Mouse (Mus musculus) stomach, embryonic 14.5 days (tissue): ENCODE results near the gene Mrpl17. TPM values are rescaled to one million over a fixed set of nuclear protein-coding genes. Genes with fewer than 3 reads are reported as not detected.

Experiments
- ATAC-seq: fragments of 200-750 bp; cut with Nextera tagmentation; 2 replicates; pipeline ENCODE4 v1.8.0; 2017; ENCODE audit warnings: low read depth, moderate TSS enrichment; ENCODE audit not compliant: insufficient number of reproducible peaks, insufficient read depth, low FRiP score
- H3K27ac ChIP-seq: fragments of 300-500 bp; sonication (generic); 2 replicates; pipeline ENCODE4 v1.5.1; 2014; ENCODE audit warnings: mild to moderate bottlenecking, low read length, moderate library complexity, mixed read lengths
- H3K27me3 ChIP-seq: fragments of 300-500 bp; sonication (generic); 2 replicates; pipeline ENCODE4 v1.6.1; 2014; ENCODE audit warnings: low read length, control low read depth, mixed read lengths; ENCODE audit not compliant: control insufficient read depth, insufficient read depth
- H3K36me3 ChIP-seq: fragments of 300-500 bp; sonication (generic); 2 replicates; pipeline ENCODE4 v1.6.1; 2014; ENCODE audit warnings: mild to moderate bottlenecking, control low read depth, low read length, moderate library complexity, mixed read lengths; ENCODE audit not compliant: control insufficient read depth, insufficient read depth
- H3K4me1 ChIP-seq: fragments of 300-500 bp; sonication (generic); 2 replicates; pipeline ENCODE4 v1.6.1; 2014; ENCODE audit warnings: low read length, control low read depth, mixed read lengths; ENCODE audit not compliant: control insufficient read depth, insufficient read depth
- H3K4me2 ChIP-seq: fragments of 300-500 bp; sonication (generic); replicated peaks from 2 replicates; pipeline ENCODE4 v1.6.1; 2014; ENCODE audit warnings: low read depth, low read length, control low read depth
- H3K4me3 ChIP-seq: fragments of 300-500 bp; sonication (generic); 2 replicates; pipeline ENCODE4 v1.5.1; 2014; ENCODE audit warnings: low read depth, low read length, control low read depth
- H3K9ac ChIP-seq: fragments of 300-500 bp; sonication (generic); replicated peaks from 2 replicates; pipeline ENCODE4 v1.6.1; 2014; ENCODE audit warnings: low read depth, mild to moderate bottlenecking, control low read depth, low read length, moderate library complexity, mixed read lengths
- H3K9me3 ChIP-seq: fragments of 300-500 bp; sonication (generic); 2 replicates; pipeline ENCODE4 v1.6.1; 2016; ENCODE audit warnings: low read depth, low read length, control low read depth; ENCODE audit not compliant: control insufficient read depth
- WGBS: fragments of 180-500 bp; shearing (Covaris S2); extraction: QIAGEN DNeasy Blood & Tissue Kit; methylation state at CpG from one replicate; pipeline ENCODE4 v1.1.7; 2014; 5-methylcytosine and 5-hydroxymethylcytosine counted together
- polyA plus RNA-seq: library from polyadenylated mRNA; unstranded; fragments of >200 nt; fragmentation: Nextera tagmentation; extraction: Ambion mirVana; gene quantifications from 2 replicates; pipeline ENCODE4 v1.2.1, GENCODE M21; 2014

The Mrpl17 gene
- polyA plus RNA-seq, 1 experiment from 2014 or later: 349 TPM

DNA sequence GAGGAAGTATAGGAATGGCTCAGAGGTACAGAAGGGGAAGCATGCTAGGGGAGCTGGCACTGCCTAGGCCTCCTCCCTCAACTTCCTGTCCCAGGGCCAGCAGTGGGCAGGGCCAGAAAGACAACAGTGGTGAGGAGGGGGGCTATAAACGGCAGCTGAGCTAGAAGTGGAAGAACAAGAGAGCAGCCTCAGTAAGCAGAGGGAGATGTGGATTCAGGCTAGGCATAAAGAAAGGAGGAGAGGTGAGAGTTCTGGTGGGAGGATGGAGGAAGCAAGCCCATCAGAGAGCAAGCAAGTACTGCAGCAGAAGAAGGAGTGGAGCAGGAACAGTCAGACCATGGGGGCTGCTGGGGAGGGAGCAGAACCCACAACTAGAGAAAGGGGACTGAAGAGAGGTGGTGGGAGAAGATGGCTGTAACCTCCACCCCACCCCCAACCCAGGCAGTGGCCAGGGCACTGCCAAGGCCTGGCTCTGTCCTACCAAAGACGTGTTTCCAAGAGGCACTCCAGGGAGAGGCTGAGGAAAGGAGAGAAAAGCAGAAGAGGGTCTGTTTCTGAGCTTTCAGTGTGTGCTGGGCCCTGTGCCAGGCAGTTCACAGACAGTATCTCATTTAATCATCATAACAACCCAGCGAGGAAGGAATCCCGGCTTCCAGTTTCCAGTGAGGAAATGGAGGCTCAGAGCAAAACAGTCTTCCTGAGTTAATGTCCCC, 32.2 kb downstream of the Mrpl17 start:
- Histone ChIP-seq H3K9ac (no peak overlapping the region; the same call in 1 of the 2 replicates), H3K4me2 (peak overlapping the region; percentile 47), H3K9me3 (no peaks in the 10 kb centered on the region), H3K36me3 (peaks cover 5% of the 10 kb centered on the region; the same call in 1 of the 2 replicates), H3K4me3 (no peak overlapping the region), H3K4me1 (peaks cover 34% of the 10 kb centered on the region; the same call in 1 of the 2 replicates), H3K27ac (peak overlapping the region; percentile 96), H3K27me3 (no peaks in the 10 kb centered on the region)
- peak; percentile 78 for ATAC-seq
- 9% methylated on average over 4 of the region's 4 CpGs for WGBS

- Histone ChIP-seq H3K27ac (peak overlapping the region; percentile 96), H3K4me3 (peak overlapping the region; percentile 25), H3K9me3 (no peaks in the 10 kb centered on the region), H3K9ac (no peak overlapping the region), H3K4me2 (peak overlapping the region; percentile 47), H3K27me3 (no peaks in the 10 kb centered on the region), H3K4me1 (peaks cover 40% of the 10 kb centered on the region; the same call in 1 of the 2 replicates), H3K36me3 (peaks cover 7% of the 10 kb centered on the region; the same call in 1 of the 2 replicates)
- peak; percentile 84 for ATAC-seq
- 27% methylated on average over 13 of the region's 13 CpGs for WGBS
These were observed 32.9 kb downstream of the Mrpl17 start for GRCm38 (mm10) chr7:105777797-105778552.

- ATAC-seq: no peak
- H3K4me2 ChIP-seq: peak overlapping the region; percentile 47
- no peak overlapping the region for H3K9ac ChIP-seq
- no peaks in the 10 kb centered on the region for H3K9me3 ChIP-seq
- 90% methylated on average over 1 of the region's 1 CpGs for WGBS
- peaks cover 13% of the 10 kb centered on the region for H3K36me3 ChIP-seq
- no peaks in the 10 kb centered on the region for H3K27me3 ChIP-seq
- H3K4me3 ChIP-seq: peak overlapping the region; percentile 25
- H3K27ac ChIP-seq: peak overlapping the region; percentile 96
- peaks cover 40% of the 10 kb centered on the region; the same call in 1 of the 2 replicates for H3K4me1 ChIP-seq
These were observed 33.6 kb downstream of the Mrpl17 start for GRCm38 (mm10) chr7:105777316-105777715.

GRCm38 (mm10) chr7:105776026-105776425, 34.9 kb downstream of the Mrpl17 start:
- Histone ChIP-seq H3K9me3 (no peaks in the 10 kb centered on the region), H3K36me3 (peaks cover 23% of the 10 kb centered on the region), H3K9ac (no peak overlapping the region), H3K4me3 (no peak overlapping the region), H3K27ac (no peak overlapping the region), H3K27me3 (no peaks in the 10 kb centered on the region), H3K4me1 (peaks cover 40% of the 10 kb centered on the region; the same call in 1 of the 2 replicates), H3K4me2 (no peak overlapping the region)
- 79% methylated on average over 2 of the region's 2 CpGs for WGBS
- ATAC-seq: no peak

GRCm38 (mm10) chr7:105774661-105775060, 36.2 kb downstream of the Mrpl17 start:
- Histone ChIP-seq H3K9me3 (no peaks in the 10 kb centered on the region), H3K4me2 (peak overlapping the region; percentile 18; the same call in 1 of the 2 replicates), H3K4me3 (no peak overlapping the region), H3K4me1 (peaks cover 40% of the 10 kb centered on the region; the same call in 1 of the 2 replicates), H3K9ac (no peak overlapping the region), H3K27me3 (no peaks in the 10 kb centered on the region), H3K27ac (peak overlapping the region; percentile 48; the same call in 1 of the 2 replicates), H3K36me3 (peaks cover 27% of the 10 kb centered on the region)
- ATAC-seq: peak; percentile 14; the same call in 1 of the 2 replicates
- WGBS: 36% methylated on average over 8 of the region's 8 CpGs

GRCm38 (mm10) chr7:105773041-105773440, 37.9 kb downstream of the Mrpl17 start:
- Histone ChIP-seq H3K27me3 (no peaks in the 10 kb centered on the region), H3K27ac (no peak overlapping the region), H3K4me2 (no peak overlapping the region), H3K36me3 (peaks cover 29% of the 10 kb centered on the region), H3K9ac (no peak overlapping the region), H3K4me1 (peaks cover 28% of the 10 kb centered on the region; the same call in 1 of the 2 replicates), H3K9me3 (no peaks in the 10 kb centered on the region), H3K4me3 (no peak overlapping the region)
- ATAC-seq: no peak
- WGBS: 74% methylated on average over 5 of the region's 5 CpGs

DNA sequence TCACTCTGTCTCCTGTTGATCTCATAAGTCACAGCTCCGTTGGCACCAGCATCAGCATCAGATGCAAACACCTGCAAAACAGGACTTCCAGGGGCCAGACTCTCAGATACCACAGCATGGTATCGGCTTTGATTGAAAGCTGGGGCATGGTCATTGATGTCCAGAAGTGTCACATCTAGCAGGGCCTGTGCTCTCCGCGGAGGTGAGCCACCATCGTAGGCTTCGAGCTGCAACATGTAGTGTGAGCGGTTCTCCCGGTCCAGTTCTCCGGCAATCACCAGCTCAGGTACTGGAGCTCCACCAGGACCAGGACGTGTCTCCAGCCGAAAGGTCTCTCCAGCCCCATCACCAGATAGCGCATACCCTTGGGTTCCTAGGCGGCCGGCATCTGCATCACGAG, 38.6 kb downstream of the Mrpl17 start:
- Histone ChIP-seq H3K9me3 (no peaks in the 10 kb centered on the region), H3K4me2 (no peak overlapping the region), H3K27me3 (no peaks in the 10 kb centered on the region), H3K4me3 (no peak overlapping the region), H3K9ac (no peak overlapping the region), H3K27ac (no peak overlapping the region), H3K4me1 (peaks cover 21% of the 10 kb centered on the region; the same call in 1 of the 2 replicates), H3K36me3 (peaks cover 29% of the 10 kb centered on the region)
- 94% methylated on average over 15 of the region's 15 CpGs for WGBS
- no peak for ATAC-seq

GRCm38 (mm10) chr7:105769959-105770358, 40.9 kb downstream of the Mrpl17 start:
- Histone ChIP-seq H3K27ac (no peak overlapping the region), H3K36me3 (peaks cover 46% of the 10 kb centered on the region), H3K4me3 (no peak overlapping the region), H3K9ac (no peak overlapping the region), H3K9me3 (no peaks in the 10 kb centered on the region), H3K4me2 (no peak overlapping the region), H3K27me3 (no peaks in the 10 kb centered on the region), H3K4me1 (peaks cover 12% of the 10 kb centered on the region; the same call in 1 of the 2 replicates)
- 88% methylated on average over 3 of the region's 3 CpGs for WGBS
- ATAC-seq: no peak
